Mouse (Mus musculus): Measurements from ENCODE around the gene P4ha3.

DNA sequence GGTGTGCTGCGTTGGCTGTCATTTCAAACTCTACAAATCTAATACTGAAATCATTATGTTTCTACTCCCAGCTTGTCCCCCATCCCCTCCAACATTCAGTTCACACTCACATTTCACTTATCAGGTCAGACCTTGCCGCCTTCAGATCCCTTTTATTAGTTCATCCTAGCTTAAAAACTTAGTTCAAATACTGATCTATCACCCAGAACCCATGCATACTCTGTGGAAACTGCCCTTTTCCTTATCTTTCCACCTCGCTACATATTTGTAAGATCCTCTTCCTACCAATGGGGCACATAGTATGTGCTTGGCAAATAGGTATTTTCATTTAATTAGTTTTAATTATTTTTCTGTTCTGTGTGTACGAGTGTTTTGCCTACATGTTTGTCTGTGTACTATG is 41.1 kb upstream of the P4ha3 start:
- TF ChIP-seq POLR2A (IDR thresholded peaks at IDR 0.05; ENCODE audit: extremely low read depth, insufficient read depth, low read length) (no peak), CTCF (IDR thresholded peaks at IDR 0.05; ENCODE audit: low read depth, low read length) (no peak)
